Mouse (Mus musculus) hindbrain, embryonic 10.5 days (tissue): Measurements from ENCODE around the gene Slamf6. TPM values are rescaled to one million over a fixed set of nuclear protein-coding genes. Genes with fewer than 3 reads are reported as not detected.
"Not testable (repeated sequence)": the region's sequence is repeated elsewhere in the genome, so short reads cannot be mapped to it uniquely, and the experiment has no call there.

Source experiments
- DNase-seq: peaks from one replicate; pipeline ENCODE4 v3.0.0-alpha.2; 2017; ENCODE audit warnings: low spot score
- H3K27ac ChIP-seq: fragments of 300-500 bp; sonication (generic); 2 replicates; pipeline ENCODE4 v1.5.1; 2016; ENCODE audit warnings: mild to moderate bottlenecking, moderate library complexity
- H3K27me3 ChIP-seq: fragments of 300-500 bp; sonication (generic); 2 replicates; pipeline ENCODE4 v1.6.1; 2016; ENCODE audit warnings: mild to moderate bottlenecking; ENCODE audit not compliant: poor library complexity, insufficient read depth, severe bottlenecking
- H3K36me3 ChIP-seq: fragments of 300-500 bp; sonication (generic); 2 replicates; pipeline ENCODE4 v1.6.1; 2016; ENCODE audit warnings: mild to moderate bottlenecking, moderate library complexity
- H3K4me1 ChIP-seq: fragments of 300-500 bp; sonication (generic); replicated peaks from 2 replicates; pipeline ENCODE4 v1.6.1; 2016; ENCODE audit warnings: mild to moderate bottlenecking
- H3K4me3 ChIP-seq: fragments of 300-500 bp; sonication (generic); 2 replicates; pipeline ENCODE4 v1.5.1; 2016; ENCODE audit warnings: mild to moderate bottlenecking, moderate library complexity
- H3K9me3 ChIP-seq: fragments of 300-500 bp; sonication (generic); 2 replicates; pipeline ENCODE4 v1.6.1; 2016; ENCODE audit warnings: mild to moderate bottlenecking, moderate library complexity
- WGBS: fragments of 180-500 bp; shearing (Covaris S2); methylation state at CpG from one replicate; pipeline ENCODE4 v1.1.7; 2016; 5-methylcytosine and 5-hydroxymethylcytosine counted together
- polyA plus RNA-seq: library from polyadenylated mRNA; unstranded; fragments of >200 nt; fragmentation: Nextera tagmentation; extraction: Ambion mirVana; gene quantifications from 2 replicates; pipeline ENCODE4 v1.2.1, GENCODE M21; 2016

Slamf6 gene
- polyA plus RNA-seq = 0.06 TPM in 1 of 2 replicates, not detected in the other

DNA sequence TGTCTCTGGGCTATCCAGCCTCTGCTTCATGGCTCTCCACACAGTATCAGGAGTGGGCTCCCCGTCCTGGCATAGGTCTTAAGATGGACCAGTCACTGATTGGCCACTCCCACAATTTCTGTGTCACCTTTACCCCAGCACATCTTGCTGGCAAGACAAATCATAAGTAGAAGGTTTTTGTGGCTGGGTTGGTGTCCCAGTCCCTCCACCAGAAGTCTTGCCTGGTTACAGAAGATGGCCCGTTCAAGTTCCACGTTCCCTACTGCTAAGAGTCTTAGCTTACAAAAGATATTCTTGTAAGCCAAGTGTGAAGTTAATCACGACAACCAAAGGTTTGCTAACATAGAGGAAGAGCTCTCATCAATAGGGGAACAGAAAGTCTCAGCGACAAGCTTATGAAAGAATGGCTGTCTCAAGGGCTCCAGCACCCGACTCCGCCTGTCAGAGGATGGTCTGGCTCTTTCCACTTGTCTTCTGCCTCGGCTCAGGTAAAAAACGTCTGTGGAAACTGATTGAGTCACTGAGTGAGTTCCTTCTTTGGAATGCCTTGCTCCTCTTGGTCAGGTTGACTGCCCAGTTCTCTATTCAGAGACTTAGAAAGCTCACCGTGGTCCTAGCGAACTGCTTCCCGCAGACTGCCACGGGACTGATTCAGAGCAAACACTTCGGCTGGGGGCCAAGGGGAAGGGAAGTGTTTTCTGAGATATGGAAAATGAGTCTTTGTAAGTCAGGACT, at the start of gene Slamf6:
Slamf6 (plus strand) TSS at position 211 of the 735 bp plus-strand sequence.
- Histone ChIP-seq H3K4me1 (no peaks in the 10 kb centered on the region), H3K27me3 (no peaks in the 10 kb centered on the region), H3K36me3 (no peaks in the 10 kb centered on the region), H3K4me3 (no peak within 1 kb of the TSS), H3K9me3 (0 out of 2 replicates have a peak, but pooled peaks cover 3% of the 10 kb centered on the region), H3K27ac (no peak within 1 kb of the TSS)
- no peak for DNase-seq
- WGBS = 84% methylated on average over 14 of the region's 14 CpGs

DNA sequence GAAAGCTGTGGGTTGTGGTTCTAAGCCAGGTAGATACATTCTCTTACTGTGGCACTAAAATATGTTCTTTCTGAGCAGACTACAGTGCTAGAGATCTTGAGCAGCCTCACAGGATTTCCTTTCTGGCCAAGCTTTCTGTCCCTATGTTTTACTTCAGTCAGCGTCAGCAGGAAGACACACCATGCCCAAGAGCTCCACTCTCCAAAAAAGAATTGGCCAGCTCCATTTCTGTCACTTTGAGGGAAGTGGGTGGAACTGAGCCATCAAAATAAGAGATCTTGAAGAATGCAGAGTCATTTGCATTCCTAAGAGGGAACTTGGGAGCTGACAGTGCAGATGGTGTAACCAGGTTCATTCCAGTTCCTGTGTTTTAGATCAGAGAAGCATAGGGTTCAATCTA, 30.3 kb upstream of the Slamf6 start:
- Histone ChIP-seq H3K27ac (no peak overlapping the region), H3K4me1 (no peaks in the 10 kb centered on the region), H3K9me3 (no peaks in the 10 kb centered on the region), H3K27me3 (no peaks in the 10 kb centered on the region), H3K4me3 (no peak overlapping the region), H3K36me3 (no peaks in the 10 kb centered on the region)
- 92% methylated on average over 1 of the region's 1 CpGs for WGBS
- DNase-seq = no peak

DNA sequence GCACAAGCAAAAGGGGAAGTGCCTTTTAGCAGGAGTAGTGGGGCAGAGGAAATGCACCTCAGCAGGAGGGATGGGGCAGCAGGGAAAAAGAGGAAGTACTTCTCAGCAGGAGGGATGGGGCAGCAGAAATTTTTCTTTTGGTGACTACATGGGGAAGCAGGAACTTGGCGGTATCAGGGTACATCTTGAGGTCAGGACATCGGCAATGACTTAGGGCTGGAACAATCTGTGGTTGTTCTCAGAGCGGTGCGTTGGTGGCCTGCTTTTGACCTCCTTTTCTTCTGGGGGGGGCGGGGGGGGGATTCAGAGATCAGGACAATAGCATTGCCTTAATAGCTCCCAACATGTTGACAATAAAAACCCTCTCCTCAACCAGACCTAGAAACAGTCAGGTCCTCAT, 22.0 kb upstream of the Slamf6 start, which contains the start of gene Gm10521:
Gm10521 (plus strand) TSS at position 301 of the 400 bp plus-strand sequence.
- H3K36me3 ChIP-seq, H3K4me1 ChIP-seq, H3K27me3 ChIP-seq, DNase-seq, H3K27ac ChIP-seq, H3K9me3 ChIP-seq, H3K4me3 ChIP-seq: not testable (repeated sequence)
- WGBS = 82% methylated on average over 5 of the region's 5 CpGs

DNA sequence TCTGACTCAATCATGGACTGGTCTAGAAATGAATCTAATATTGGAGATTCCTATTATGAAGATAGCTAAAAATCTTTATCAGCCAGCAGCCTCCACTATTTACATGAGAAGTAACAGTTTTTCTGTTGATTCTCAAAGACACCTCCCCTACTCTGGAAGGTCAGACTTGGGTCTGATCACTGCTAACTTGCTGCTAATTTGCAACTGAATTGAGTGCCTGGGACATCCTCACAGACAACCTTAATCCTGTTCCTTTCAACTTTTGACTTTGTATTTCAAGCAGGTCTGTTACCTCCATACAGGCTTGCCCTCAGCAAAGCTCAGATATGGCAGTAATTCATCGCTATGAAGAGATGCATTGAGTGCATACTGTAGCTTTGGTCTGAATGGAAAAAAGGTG, 13.3 kb upstream of the Slamf6 start:
- Histone ChIP-seq H3K27me3 (no peaks in the 10 kb centered on the region), H3K27ac (no peak overlapping the region), H3K4me3 (no peak overlapping the region), H3K9me3 (peaks cover 2% of the 10 kb centered on the region; the same call in 1 of the 2 replicates), H3K36me3 (no peaks in the 10 kb centered on the region), H3K4me1 (no peaks in the 10 kb centered on the region)
- 75% methylated on average over 1 of the region's 1 CpGs for WGBS
- DNase-seq = no peak

DNA sequence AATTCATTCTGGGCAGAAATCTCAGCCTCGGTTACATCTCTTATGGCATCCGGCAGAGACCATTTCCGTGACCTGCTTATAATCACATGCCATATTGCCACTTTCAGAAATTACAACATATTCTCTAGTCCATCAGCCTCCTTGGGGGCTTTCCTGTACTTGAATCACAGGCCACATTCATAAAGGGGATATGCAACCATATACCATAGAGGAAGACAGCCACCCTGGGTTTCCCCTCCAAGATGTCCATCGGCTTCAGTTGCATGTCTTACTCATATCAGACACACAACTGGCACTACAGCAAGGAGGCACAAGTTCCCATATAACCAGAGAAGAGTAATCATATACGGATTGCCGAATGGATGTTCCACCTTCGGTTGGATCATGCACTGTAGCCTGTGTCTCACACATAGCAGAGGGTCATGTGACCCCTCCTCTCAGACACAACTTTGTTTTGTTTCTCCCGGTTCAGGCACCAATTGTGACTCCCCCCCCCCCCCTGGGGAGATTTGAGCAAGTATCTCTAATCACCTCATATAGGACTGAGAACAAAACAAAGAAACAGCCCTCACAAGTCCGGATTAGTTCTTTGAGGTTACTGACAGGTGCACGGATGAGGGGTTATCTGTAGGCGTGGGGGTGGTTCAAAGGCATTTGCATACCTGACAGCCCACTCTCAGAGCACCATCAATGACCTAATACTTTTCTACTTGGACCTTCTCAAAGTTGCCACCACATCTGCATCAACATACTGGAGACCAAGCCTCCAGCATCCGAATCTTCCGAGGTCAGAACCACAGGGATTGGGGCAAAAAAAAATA, 1.5 kb upstream of the Slamf6 start:
- no peak for DNase-seq
- H3K9me3 ChIP-seq = 0 out of 2 replicates have a peak, but pooled peaks cover 5% of the 10 kb centered on the region
- WGBS = 85% methylated on average over 13 of the region's 13 CpGs
- H3K4me1 ChIP-seq = no peaks in the 10 kb centered on the region
- no peaks in the 10 kb centered on the region for H3K36me3 ChIP-seq
- H3K27ac ChIP-seq = no peak overlapping the region
- H3K4me3 ChIP-seq = no peak overlapping the region
- H3K27me3 ChIP-seq = no peaks in the 10 kb centered on the region

GRCm38 (mm10) chr1:171918136-171918920, 1.0 kb downstream of the Slamf6 start:
- H3K4me3 ChIP-seq = no peak overlapping the region
- no peaks in the 10 kb centered on the region for H3K36me3 ChIP-seq
- H3K9me3 ChIP-seq = no peaks in the 10 kb centered on the region
- WGBS = 90% methylated on average over 12 of the region's 12 CpGs
- no peaks in the 10 kb centered on the region for H3K4me1 ChIP-seq
- no peaks in the 10 kb centered on the region for H3K27me3 ChIP-seq
- H3K27ac ChIP-seq = no peak overlapping the region
- DNase-seq = no peak

DNA sequence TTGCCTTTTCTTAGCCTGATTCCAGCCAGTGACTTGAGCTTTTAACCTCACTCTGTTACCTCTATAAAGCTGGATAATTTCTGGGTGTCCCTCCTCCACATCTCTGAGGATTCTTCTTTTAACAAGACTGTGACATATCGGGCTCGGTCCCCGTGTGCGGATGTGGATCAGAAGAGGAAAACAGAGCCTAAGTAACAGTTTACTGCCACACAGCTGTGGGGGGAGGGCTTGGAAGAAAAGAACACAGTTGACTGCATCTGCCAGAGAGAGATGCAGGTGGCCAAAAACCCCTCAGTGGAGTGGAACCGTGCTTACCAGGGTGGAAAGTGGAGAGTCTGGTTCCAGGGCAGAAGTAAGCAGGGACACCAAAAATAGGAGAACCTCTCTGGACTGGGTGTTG, 1.9 kb downstream of the Slamf6 start:
- WGBS = 83% methylated on average over 5 of the region's 5 CpGs
- no peaks in the 10 kb centered on the region for H3K4me1 ChIP-seq
- no peaks in the 10 kb centered on the region for H3K36me3 ChIP-seq

GRCm38 (mm10) chr1:171919901-171920510, 2.7 kb downstream of the Slamf6 start:
- no peaks in the 10 kb centered on the region for H3K36me3 ChIP-seq
- no peak overlapping the region for H3K4me3 ChIP-seq
- no peaks in the 10 kb centered on the region for H3K27me3 ChIP-seq
- H3K27ac ChIP-seq = no peak overlapping the region
- no peaks in the 10 kb centered on the region for H3K4me1 ChIP-seq
- no peaks in the 10 kb centered on the region for H3K9me3 ChIP-seq
- WGBS = 87% methylated on average over 6 of the region's 6 CpGs
- DNase-seq = no peak

More for the DNA sequence above, 1.9 kb downstream of the Slamf6 start:
- no peak overlapping the region for H3K4me3 ChIP-seq
- no peaks in the 10 kb centered on the region for H3K27me3 ChIP-seq
- no peaks in the 10 kb centered on the region for H3K9me3 ChIP-seq
- H3K27ac ChIP-seq = no peak overlapping the region
- DNase-seq = no peak

DNA sequence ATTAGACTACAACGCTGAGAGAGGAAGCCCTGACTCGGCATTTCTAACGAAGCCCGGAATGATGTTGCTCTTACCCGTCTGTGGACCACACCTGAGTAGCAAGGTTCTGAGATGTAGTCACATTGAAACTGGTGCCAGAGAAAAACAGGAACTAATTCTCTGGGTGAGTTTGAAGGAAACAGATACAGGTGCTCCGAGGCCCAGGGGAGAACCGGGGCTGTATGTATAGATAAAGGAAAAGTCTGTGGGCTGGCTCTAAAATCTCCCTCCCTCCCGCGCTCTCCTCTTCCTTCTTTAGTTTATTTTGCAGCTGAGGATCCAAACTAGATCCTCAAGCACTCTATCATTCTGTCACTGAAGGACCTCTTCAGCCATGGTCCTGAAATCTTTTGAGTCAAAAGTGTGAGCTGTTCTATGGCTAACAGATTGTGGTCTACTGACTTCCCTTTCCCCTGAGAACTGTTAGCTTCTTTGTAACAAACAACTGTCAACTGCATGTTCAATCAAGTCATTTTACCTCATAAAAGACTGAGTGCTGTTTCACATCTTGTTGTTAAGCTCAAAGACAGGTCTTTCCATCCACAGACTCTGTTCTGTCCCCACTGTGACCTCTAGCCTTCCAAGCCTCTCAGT, 3.8 kb downstream of the Slamf6 start:
- Histone ChIP-seq H3K9me3 (no peaks in the 10 kb centered on the region), H3K27me3 (no peaks in the 10 kb centered on the region), H3K36me3 (no peaks in the 10 kb centered on the region), H3K4me3 (no peak overlapping the region), H3K27ac (no peak overlapping the region), H3K4me1 (no peaks in the 10 kb centered on the region)
- DNase-seq = no peak
- WGBS = 91% methylated on average over 9 of the region's 9 CpGs

GRCm38 (mm10) chr1:171921641-171922040, 4.3 kb downstream of the Slamf6 start:
- Histone ChIP-seq H3K4me1 (no peaks in the 10 kb centered on the region), H3K9me3 (no peaks in the 10 kb centered on the region), H3K4me3 (no peak overlapping the region), H3K27ac (no peak overlapping the region), H3K36me3 (no peaks in the 10 kb centered on the region), H3K27me3 (no peaks in the 10 kb centered on the region)
- no peak for DNase-seq
- WGBS = 68% methylated on average over 2 of the region's 2 CpGs

- H3K9me3 ChIP-seq = no peaks in the 10 kb centered on the region
- H3K36me3 ChIP-seq = no peaks in the 10 kb centered on the region
- no peak overlapping the region for H3K27ac ChIP-seq
- DNase-seq = no peak
- no peaks in the 10 kb centered on the region for H3K4me1 ChIP-seq
- WGBS = 91% methylated on average over 5 of the region's 5 CpGs
- H3K27me3 ChIP-seq = no peaks in the 10 kb centered on the region
- H3K4me3 ChIP-seq = no peak overlapping the region
These were observed 5.5 kb downstream of the Slamf6 start for GRCm38 (mm10) chr1:171922844-171923243.

DNA sequence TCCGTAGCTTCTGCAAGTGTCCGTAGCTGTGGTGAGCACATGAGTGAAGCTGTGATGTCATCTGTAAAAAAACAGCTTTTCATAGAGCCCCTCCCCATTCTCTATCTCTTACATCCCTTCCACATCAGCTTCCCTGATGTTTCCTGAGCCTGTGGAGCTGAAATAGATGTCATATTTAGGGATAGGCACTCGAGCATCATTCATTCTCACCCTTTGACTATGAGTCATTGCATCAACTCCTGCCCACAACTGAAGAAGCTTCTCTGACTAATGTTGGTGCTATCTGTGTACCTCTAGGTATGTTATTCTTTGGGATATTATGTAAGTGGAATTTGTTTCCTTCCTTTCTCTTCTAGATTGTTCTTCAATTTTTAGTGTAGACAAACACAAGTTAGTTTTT, 7.6 kb downstream of the Slamf6 start:
- no peaks in the 10 kb centered on the region for H3K4me1 ChIP-seq
- H3K9me3 ChIP-seq = no peaks in the 10 kb centered on the region
- H3K4me3 ChIP-seq = no peak overlapping the region
- no peaks in the 10 kb centered on the region for H3K27me3 ChIP-seq
- H3K36me3 ChIP-seq = no peaks in the 10 kb centered on the region
- DNase-seq = no peak
- no peak overlapping the region for H3K27ac ChIP-seq
- 81% methylated on average over 3 of the region's 3 CpGs for WGBS
